Mouse (Mus musculus): ENCODE measurements around the gene Map7. TPM values are rescaled to one million over a fixed set of nuclear protein-coding genes. Genes with fewer than 3 reads are reported as not detected.

The Map7 gene
- total RNA-seq, 1 experiment from 2014 or later: 156 TPM

DNA sequence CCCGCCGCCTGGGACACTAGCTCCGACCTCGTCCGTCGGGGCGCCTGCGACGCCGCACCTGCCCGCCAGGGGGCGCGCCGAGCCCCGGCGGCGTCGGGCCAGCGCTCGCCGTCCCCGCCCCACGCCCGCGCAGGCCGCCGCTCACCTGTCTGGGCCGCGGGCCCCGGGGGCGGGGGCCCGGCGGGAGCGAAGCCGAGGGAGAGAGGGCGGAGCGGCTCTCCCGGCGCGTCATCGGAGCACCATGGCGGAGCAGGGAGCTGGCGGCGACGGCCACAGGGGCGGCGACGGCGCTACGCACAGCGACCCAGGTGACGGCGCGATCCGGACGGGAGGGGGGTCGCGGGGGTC lies 476 bp downstream of the Map7 start:
- ATAC-seq (replicated peaks in 1 of 2; ENCODE audit: insufficient read depth in 1 of 2, low FRiP score in 2 of 2, low TSS enrichment in 1 of 2, low read depth in 1 of 2, poor library complexity in 2 of 2, severe bottlenecking in 2 of 2): peak in 1 of 2 experiments; percentile 52; a peak in 1 of 4 replicates

DNA sequence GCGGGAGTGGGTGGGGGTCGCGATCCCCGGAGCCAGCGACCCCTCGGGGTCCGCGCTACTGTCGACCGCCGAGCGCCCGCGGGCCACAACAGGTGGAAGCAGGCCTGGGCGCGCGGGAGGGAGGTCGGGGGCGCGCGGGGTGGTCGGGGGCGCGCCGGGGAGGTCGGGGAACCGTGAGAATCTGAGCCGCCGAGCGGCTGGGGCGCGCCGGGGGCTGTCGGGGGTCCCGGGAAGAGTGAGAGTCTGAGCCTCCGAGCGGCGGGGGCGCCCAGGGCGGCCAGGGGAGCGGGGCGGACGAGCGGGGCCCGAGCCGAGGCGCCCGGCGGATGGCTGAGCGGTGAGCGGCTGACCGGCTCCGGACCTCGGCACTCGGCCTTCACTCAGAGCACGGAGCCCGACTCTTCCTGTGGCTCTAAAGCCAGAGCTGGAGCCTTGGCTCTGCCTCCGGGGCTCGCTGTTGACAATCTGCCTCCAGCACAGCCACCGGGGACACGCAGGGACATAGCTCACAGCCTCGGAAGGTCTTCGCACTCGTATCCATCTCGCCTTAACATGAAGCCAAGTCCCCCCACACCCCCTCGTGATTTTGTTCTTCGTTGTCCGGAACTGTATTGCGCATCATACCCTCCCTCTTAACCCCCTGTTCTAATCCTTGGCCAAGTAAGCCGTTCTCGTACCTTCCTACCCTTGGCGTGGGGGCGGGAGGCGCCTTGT lies 1.0 kb downstream of the Map7 start:
- ATAC-seq (replicated peaks in 1 of 2; ENCODE audit: insufficient read depth in 1 of 2, low FRiP score in 2 of 2, low TSS enrichment in 1 of 2, low read depth in 1 of 2, poor library complexity in 2 of 2, severe bottlenecking in 2 of 2): peak; percentile 13 to 41; a peak in 3 of 4 replicates

DNA sequence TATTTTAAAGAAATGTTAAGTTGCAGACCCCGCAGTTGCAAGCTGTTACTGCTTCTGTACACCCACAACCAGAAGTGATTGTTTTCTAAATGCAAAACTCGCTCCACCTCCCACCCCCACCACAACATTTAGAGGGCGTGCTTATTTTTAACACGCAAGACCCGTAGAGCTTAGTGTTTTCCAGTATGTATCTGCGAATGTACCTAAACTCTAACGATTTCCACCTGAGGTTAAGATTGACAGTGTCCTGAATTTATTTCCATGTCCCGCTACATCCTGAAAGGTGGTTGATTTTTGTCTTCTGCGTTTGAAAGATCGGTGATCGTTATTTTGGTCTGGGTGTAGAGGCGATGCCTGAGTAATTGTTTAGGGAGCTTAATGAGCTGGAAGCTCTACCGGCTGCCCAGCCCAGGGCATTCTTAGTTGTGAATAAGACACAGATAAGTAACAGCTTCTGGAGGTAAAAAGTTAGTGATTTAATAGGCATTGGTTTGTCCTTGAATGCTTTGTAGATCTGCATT lies 1.6 kb downstream of the Map7 start:
- ATAC-seq (replicated peaks in 1 of 2; ENCODE audit: insufficient read depth in 1 of 2, low FRiP score in 2 of 2, low TSS enrichment in 1 of 2, low read depth in 1 of 2, poor library complexity in 2 of 2, severe bottlenecking in 2 of 2): peak; percentile 10 to 18; a peak in 1 of 4 replicates

DNA sequence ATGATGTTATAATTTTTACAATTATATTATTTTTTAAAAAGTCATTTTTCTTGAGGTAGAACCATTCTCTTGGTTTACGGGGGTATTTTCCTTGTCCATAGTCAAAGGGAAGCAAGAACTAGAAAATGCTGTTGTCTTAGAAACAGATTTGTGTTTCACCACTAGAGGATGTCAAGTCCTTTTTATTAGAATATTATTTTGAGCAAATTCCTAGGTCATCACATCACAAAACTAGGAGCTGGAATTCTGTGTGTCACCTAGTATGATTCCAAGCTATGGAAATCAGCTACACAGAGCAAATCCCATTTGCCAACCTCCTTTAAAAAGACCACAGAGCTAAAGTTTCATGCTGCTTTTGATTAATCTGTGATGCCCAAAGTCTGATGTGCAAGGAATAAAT lies 3.9 kb downstream of the Map7 start:
- no peak for ATAC-seq (replicated peaks in 1 of 2; ENCODE audit: insufficient read depth in 1 of 2, low FRiP score in 2 of 2, low TSS enrichment in 1 of 2, low read depth in 1 of 2, poor library complexity in 2 of 2, severe bottlenecking in 2 of 2)

DNA sequence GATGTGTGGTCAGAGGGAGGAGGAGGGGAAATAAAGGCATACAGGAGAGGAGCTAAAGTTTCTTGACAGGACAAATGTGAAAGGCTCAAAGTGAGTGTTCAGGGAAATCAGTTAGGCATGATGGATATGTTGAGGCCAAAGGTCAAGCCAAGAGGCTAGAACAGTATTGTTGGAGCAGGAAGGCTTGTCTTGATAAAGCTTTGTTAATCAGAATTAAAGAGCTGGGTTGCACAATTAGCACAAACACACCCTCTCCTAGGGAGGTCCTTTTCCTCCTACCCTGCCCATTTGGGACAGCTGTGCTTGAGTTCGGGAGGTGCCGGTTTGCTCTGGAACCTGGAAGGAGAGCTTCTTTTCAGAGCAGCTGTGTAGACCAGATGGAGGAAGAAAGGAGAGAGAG lies 5.2 kb downstream of the Map7 start:
- ATAC-seq (replicated peaks in 1 of 2; ENCODE audit: insufficient read depth in 1 of 2, low FRiP score in 2 of 2, low TSS enrichment in 1 of 2, low read depth in 1 of 2, poor library complexity in 2 of 2, severe bottlenecking in 2 of 2): no peak

DNA sequence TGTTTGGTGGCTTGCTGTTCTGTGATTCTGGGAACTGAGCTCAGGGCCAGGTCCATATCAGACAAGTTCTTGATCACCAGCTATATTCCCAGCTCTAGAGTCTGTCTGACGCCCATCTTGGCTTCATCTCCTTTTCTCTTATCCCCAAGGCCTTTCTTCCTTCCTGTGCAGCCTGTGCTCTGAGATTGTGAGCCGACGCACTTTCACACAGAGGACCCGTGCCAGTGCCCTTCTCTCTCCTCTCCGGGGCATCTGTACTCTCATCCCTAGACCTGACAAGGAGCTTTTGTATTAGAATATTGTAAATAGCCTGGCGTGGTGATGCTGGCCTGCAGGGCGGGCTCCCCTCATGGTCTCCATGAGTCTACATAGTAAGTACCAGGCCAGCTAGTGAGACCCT lies 7.1 kb downstream of the Map7 start:
- ATAC-seq (replicated peaks in 1 of 2; ENCODE audit: insufficient read depth in 1 of 2, low FRiP score in 2 of 2, low TSS enrichment in 1 of 2, low read depth in 1 of 2, poor library complexity in 2 of 2, severe bottlenecking in 2 of 2): peak; percentile 40 to 72; a peak in 3 of 4 replicates

DNA sequence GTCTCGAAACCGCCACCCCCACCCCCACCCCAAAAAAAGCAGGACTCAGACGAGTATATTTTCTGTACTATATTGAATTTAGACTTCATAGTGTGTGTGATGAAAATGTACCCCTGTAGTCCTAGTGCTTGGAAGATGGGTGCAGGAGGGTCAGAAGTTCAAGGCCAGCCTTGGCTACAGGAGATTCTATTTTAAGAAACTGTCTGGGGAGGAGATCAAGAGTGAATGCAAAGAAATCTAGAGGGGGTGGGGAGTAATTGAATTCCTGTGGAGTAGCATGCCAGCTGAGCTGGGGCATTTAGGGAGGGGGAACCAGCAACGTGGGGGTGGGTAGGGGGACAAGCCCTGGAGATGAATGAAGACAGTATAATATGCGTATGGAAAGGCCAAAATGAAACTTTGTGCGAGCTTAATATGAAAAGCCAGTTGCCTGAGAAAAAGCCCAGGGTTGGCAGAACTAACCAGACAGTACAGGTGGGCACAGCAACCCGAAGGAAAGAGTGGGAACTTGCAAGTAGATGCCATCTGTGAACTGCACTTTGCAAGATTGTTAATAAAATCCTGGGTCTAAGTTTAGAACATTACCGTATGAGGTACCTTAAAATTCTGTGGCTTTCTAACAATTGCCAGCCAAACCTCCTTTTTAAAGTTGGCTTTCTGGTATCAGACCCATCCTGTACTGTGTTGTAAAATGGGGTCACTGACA lies 8.9 kb downstream of the Map7 start:
- ATAC-seq (replicated peaks in 1 of 2; ENCODE audit: insufficient read depth in 1 of 2, low FRiP score in 2 of 2, low TSS enrichment in 1 of 2, low read depth in 1 of 2, poor library complexity in 2 of 2, severe bottlenecking in 2 of 2): no peak

DNA sequence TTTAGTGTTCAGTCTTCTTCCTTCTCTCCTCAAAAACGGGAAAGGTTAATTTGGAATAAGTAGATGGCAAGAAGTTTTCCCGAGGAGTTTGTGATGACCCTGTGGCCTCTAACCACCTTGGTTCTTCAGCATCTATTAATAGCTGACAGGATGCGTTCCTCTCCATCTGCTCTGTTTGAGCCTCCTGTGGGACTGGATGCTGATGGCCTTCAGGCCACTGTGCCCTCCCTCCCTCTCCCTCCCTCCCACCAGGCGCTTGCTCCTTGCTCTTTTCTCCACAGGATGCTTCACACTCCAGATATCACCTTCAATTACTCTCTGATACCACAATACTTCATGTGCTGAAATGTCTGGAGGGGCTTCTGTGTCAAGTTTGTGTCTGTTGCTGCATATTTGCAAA lies 10.5 kb downstream of the Map7 start:
- no peak for ATAC-seq (replicated peaks in 1 of 2; ENCODE audit: insufficient read depth in 1 of 2, low FRiP score in 2 of 2, low TSS enrichment in 1 of 2, low read depth in 1 of 2, poor library complexity in 2 of 2, severe bottlenecking in 2 of 2)

DNA sequence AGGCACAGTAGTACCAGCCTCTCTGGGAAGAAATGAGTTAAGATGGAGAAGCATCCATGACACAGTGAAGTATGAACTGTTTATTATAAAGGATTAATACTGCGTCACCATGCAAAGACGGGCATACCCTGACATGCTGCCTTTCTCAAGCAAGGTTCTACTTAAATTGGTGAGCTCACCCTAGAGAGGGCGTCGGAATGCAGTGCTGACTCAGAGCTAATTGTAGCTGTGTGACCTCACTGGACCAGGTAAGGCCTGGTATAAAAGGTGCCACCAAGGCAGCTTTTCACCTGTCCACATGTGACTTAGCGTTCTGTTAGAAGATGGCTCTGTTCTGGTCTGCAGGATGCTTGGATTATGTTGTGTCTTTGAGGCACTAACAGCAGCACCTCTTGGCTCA lies 11.0 kb downstream of the Map7 start:
- ATAC-seq (replicated peaks in 1 of 2; ENCODE audit: insufficient read depth in 1 of 2, low FRiP score in 2 of 2, low TSS enrichment in 1 of 2, low read depth in 1 of 2, poor library complexity in 2 of 2, severe bottlenecking in 2 of 2): no peak

DNA sequence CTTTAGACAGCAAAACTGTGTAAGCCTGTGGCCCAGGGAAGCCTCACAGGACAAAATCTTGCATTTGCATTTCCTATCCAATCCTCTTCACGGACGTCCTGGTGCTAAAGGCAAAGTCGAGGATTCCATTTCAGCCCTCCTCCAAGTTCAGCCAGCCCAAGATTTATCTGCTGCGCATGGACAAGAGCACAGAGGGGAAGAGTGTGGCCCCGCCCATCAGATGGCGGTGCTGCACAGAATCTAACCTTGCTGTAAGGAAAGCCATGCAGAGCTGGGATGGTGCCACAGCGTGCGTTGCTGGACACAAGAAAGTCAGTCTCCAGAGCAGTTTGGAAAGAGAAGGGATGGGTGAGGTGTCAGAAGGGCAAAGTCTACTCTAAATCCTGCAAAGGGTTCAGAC lies 12.6 kb downstream of the Map7 start:
- ATAC-seq (replicated peaks in 1 of 2; ENCODE audit: insufficient read depth in 1 of 2, low FRiP score in 2 of 2, low TSS enrichment in 1 of 2, low read depth in 1 of 2, poor library complexity in 2 of 2, severe bottlenecking in 2 of 2): no peak

DNA sequence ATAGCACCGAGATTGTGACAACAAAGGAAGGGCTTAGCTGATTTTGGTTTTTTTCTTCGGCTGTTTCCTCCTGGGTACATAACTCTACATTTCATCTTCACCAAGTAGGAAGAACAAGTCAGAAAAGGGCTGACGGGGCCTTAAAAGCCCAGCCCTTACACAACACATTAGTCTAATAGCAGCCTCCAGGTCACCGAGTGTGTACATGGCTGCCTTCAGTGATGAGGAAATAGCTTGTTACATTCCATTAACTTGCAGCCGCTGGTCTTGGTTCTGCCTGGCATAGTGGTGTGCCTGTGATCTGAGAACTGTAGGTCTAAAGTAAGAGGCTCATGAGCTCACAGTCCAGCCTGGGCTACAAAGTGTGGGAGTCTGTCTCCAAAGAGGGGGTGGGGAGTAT lies 16.5 kb downstream of the Map7 start:
- ATAC-seq (replicated peaks in 1 of 2; ENCODE audit: insufficient read depth in 1 of 2, low FRiP score in 2 of 2, low TSS enrichment in 1 of 2, low read depth in 1 of 2, poor library complexity in 2 of 2, severe bottlenecking in 2 of 2): no peak

DNA sequence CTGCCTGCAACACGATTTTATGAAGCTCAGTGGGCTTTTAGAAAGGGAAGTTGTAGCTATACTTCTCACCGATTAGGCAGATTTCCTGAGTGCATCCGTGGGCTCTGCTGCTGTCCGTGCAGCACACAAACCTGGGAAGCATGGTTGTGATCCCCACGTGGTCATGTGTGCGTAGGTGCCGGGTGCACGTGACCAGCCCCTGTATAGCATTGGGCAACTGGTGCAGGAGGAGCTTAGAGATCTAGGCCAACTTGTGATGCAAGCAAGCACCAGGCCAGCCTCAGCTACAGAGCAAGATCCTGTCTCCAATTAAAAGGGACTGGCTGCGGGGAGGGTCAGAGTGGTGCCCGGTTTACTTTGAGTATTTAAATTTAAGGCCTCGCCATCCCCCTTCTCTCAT lies 18.5 kb downstream of the Map7 start:
- peak; percentile 79 to 87 for ATAC-seq (replicated peaks in 1 of 2; ENCODE audit: insufficient read depth in 1 of 2, low FRiP score in 2 of 2, low TSS enrichment in 1 of 2, low read depth in 1 of 2, poor library complexity in 2 of 2, severe bottlenecking in 2 of 2)

DNA sequence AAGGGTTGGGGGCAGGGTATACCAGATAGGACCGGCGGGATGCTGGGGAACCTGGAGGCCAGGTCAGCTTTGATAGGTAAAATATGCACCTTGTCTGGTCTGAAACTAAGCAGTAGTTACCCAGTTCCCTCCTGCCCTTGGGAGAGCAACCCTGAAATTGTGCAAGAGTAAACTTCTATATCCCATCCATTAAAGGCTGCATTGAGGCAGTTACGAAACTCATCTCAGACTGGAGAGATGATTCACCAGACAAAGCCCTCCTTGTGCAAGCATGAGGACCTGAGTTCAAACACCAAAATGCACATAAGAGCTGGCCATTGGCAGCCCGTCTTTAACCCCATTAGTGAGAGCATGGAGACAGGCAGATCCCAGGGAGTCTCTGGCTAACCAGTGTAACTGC lies 19.2 kb downstream of the Map7 start:
- no peak for ATAC-seq (replicated peaks in 1 of 2; ENCODE audit: insufficient read depth in 1 of 2, low FRiP score in 2 of 2, low TSS enrichment in 1 of 2, low read depth in 1 of 2, poor library complexity in 2 of 2, severe bottlenecking in 2 of 2)

DNA sequence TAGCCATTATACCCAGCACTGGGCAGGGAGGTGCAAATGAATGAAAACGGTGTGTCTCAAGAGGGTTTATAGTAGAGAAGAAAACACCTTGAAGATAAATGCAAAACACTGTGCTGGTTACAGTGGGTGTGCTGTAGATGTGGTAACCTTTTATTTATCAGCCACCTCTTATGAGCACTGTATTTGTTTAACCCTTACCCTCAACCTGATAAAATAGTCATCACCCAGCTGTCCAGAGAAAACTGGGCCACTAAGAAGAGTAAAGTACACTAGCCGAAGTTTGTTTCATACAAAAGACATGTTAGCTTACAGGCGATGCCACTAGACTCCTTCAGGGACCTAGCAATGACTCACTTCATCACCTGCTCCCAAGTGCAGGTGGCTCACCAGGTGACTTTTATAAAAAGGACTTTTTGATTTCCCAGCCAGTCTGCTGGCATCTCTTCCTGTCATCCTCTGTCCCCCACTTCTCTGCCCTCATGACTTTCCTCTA lies 21.0 kb downstream of the Map7 start:
- ATAC-seq (replicated peaks in 1 of 2; ENCODE audit: insufficient read depth in 1 of 2, low FRiP score in 2 of 2, low TSS enrichment in 1 of 2, low read depth in 1 of 2, poor library complexity in 2 of 2, severe bottlenecking in 2 of 2): no peak

DNA sequence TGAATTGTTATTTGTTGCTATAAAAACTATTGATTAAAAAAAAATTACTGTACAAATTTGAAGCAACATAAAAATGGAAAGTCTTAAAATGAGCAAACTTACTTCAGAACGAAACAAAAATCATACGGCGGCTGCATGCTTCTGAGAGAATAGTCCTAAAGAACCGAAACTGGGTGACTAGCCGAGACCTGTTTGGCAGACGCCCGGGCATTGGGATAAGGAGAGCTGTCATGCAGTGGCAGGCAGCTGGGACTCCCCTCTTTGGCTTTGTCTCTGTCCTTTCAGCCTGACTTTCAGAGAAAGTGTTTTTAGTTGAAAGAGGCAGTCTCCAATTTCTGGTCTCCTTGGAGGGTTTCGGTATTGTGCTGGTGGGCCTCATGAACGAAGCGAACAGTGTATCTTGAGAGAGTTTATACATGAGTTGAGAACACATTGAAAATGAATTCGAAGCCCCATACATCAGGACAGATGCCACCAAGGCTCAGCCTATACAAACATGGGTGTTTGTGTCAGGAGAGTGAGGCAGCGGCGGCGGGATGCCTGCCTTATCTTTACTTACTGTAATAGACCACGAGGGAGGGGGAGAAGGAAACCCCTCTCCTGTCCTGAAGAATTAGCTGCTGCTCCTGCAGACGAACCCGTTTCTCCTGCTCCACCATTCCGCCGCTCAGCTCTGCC lies 21.8 kb downstream of the Map7 start:
- ATAC-seq (replicated peaks in 1 of 2; ENCODE audit: insufficient read depth in 1 of 2, low FRiP score in 2 of 2, low TSS enrichment in 1 of 2, low read depth in 1 of 2, poor library complexity in 2 of 2, severe bottlenecking in 2 of 2): no peak

DNA sequence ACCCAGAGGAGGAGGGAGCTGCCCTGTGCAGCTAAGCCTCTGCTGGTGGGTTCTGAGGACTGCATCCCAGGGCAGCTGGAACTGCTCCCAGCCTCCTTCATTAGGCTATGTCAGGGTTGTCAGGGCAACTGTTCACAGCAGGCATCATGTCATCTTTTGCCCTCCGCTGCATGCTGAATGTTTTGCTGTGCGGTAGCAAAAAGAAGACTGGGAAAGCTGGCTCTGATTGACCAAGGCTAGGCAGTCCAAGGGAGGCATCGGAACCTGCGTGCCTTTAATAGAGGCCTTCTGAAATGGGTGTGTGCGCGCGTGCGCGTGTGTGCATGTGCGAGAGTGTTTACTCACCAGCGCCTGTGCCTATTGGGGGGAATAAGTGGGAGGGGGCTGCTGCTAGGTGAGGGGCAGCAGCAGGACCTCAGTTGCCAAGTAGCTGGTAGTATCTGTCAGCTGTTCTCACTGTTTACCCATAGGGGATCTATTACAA lies 22.4 kb downstream of the Map7 start:
- ATAC-seq (replicated peaks in 1 of 2; ENCODE audit: insufficient read depth in 1 of 2, low FRiP score in 2 of 2, low TSS enrichment in 1 of 2, low read depth in 1 of 2, poor library complexity in 2 of 2, severe bottlenecking in 2 of 2): peak; percentile 68 to 80

DNA sequence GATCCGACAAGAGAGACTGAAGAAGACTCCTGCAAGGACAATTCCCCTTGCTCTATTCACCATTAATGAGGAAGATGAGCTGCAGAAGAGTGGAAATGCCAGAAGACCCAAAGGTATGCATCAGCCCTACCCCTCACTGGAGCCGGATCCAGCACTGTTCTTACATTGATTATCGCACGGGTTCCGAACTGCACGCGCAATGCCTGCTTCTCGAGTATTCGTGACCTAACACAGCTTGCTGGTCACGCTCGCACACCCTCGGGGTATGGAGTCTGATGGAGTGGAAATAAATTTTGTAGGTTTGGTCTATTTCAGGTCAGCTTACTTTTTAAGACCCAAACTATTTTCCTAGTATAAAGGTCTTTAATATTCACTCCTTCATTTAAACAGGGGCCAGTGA lies 22.9 kb downstream of the Map7 start:
- no peak for ATAC-seq (replicated peaks in 1 of 2; ENCODE audit: insufficient read depth in 1 of 2, low FRiP score in 2 of 2, low TSS enrichment in 1 of 2, low read depth in 1 of 2, poor library complexity in 2 of 2, severe bottlenecking in 2 of 2)

DNA sequence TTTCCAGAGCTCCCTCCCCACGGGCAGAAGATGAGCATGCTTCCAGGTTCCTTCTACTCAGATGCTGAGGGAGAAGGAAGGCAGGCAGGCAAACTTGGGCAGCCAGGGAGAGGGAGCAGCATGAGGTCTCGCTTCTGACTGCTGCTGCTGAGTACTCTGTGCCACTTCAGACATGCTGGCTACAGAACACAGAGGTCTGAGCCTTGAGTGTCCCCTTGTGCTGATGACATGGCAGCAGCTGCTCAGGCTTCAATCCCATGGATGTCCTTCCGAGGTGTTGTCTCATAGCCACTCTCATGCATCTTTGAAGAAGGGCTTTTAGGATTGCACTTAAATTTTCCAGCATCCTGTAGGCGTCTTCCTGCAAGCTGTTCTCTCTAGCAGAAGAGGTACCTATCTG lies 23.5 kb downstream of the Map7 start:
- ATAC-seq (replicated peaks in 1 of 2; ENCODE audit: insufficient read depth in 1 of 2, low FRiP score in 2 of 2, low TSS enrichment in 1 of 2, low read depth in 1 of 2, poor library complexity in 2 of 2, severe bottlenecking in 2 of 2): no peak

Measured in hematopoietic stem cell, adult 5-6 weeks (primary cell).